Mouse (Mus musculus) thymus, adult 2 months (tissue): ENCODE measurements around the gene Bcap31. TPM values are rescaled to one million over a fixed set of nuclear protein-coding genes. Genes with fewer than 3 reads are reported as not detected.

Experiments used
- DNase-seq: peaks from one replicate; pipeline ENCODE4 v3.0.0; 2021
- H3K27ac ChIP-seq: fragments of 200-500 bp; 2 replicates; pipeline ENCODE4 v1.5.1; 2012; ENCODE audit warnings: low read length, control low read depth; ENCODE audit not compliant: control insufficient read depth, insufficient read depth
- H3K27me3 ChIP-seq: fragments of 200-500 bp; 2 replicates; pipeline ENCODE4 v1.6.1; 2012; ENCODE audit warnings: mild to moderate bottlenecking, low read length, moderate library complexity, mixed read lengths; ENCODE audit not compliant: control insufficient read depth, insufficient read depth
- H3K36me3 ChIP-seq: fragments of 200-500 bp; 2 replicates; pipeline ENCODE4 v1.6.1; 2012; ENCODE audit warnings: mild to moderate bottlenecking, low read length, moderate library complexity; ENCODE audit not compliant: control insufficient read depth, insufficient read depth
- H3K4me1 ChIP-seq: fragments of 200-500 bp; replicated peaks from 2 replicates; pipeline ENCODE4 v1.6.1; 2012; ENCODE audit warnings: low read length; ENCODE audit not compliant: control insufficient read depth, insufficient read depth
- H3K4me3 ChIP-seq: fragments of 200-500 bp; 2 replicates; pipeline ENCODE4 v1.5.1; 2012; ENCODE audit warnings: mild to moderate bottlenecking, low read length, control low read depth, moderate library complexity; ENCODE audit not compliant: control insufficient read depth, insufficient read depth
- CTCF ChIP-seq: fragments of 200-500 bp; IDR thresholded peaks from 2 replicates; pipeline ENCODE4 v1.5.1; 2012; ENCODE audit warnings: mild to moderate bottlenecking, control low read depth, low read length, moderate library complexity, borderline replicate concordance; ENCODE audit not compliant: control insufficient read depth, poor library complexity, insufficient read depth; ENCODE audit errors: extremely low read depth
- POLR2A ChIP-seq: fragments of 200-500 bp; IDR thresholded peaks from 2 replicates; pipeline ENCODE4 v1.6.1; 2012; ENCODE audit warnings: mild to moderate bottlenecking, low read length, control low read depth, moderate library complexity; ENCODE audit not compliant: control insufficient read depth, poor library complexity, insufficient read depth; ENCODE audit errors: extremely low read depth
- WGBS: fragments of 180-500 bp; shearing (Covaris S2); methylation state at CpG from one replicate; pipeline ENCODE4 v1.1.7; 2018; 5-methylcytosine and 5-hydroxymethylcytosine counted together
- polyA plus RNA-seq: library from polyadenylated mRNA; depleted of rRNA; stranded (reverse); fragments of >200 nt; gene quantifications from 2 replicates; pipeline ENCODE4 v1.2.3, GENCODE M21; 2012

Gene Bcap31
- polyA plus RNA-seq, 1 experiment = 54.4 TPM

DNA sequence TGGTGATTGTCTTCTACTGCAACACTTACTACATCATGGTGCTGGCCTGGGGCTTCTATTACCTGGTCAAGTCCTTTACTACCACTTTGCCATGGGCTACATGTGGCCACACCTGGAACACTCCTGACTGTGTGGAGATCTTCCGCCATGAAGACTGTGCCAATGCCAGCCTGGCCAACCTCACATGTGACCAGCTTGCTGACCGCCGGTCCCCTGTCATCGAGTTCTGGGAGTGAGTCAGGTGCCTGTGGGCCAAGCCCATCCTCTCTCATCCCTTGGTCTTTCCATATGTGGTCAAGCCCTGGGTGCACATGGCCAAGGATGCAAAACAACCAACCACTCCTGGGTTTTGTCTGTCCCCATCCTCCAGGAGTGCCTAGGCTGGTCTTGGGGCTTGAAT is 39.3 kb downstream of the Bcap31 start:
- Histone ChIP-seq H3K27me3 (no peaks in the 10 kb centered on the region; the same call in 1 of the 2 replicates), H3K27ac (no peak overlapping the region), H3K4me1 (peaks cover 10% of the 10 kb centered on the region; the same call in 1 of the 2 replicates), H3K36me3 (no peaks in the 10 kb centered on the region), H3K4me3 (no peak overlapping the region)
- DNase-seq = no peak
- TF ChIP-seq CTCF = no peak
- TF ChIP-seq POLR2A = no peak
- WGBS = 100% methylated on average over 4 of the region's 4 CpGs

DNA sequence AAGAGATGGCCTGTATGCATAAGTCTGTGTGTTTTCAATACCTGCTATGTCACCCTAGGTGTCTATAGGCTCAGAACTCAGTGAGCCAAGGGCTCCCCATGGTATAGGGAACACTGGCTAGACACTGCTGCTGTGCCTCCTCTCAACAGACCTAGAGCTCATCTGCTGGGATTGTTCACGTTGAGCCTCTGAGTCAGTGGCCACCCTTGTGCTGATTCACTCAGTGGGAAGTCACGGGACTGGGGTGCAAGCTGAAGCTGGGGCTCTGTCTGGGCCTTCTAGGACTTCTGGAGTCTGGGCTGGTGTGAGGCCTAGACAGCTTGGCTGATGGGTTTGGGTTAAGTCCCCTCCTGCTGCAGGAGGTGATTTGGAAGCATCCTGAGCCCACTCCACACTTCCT is 40.7 kb downstream of the Bcap31 start:
- Histone ChIP-seq H3K36me3 (no peaks in the 10 kb centered on the region), H3K27me3 (no peaks in the 10 kb centered on the region; the same call in 1 of the 2 replicates), H3K27ac (no peak overlapping the region), H3K4me3 (no peak overlapping the region), H3K4me1 (peaks cover 10% of the 10 kb centered on the region; the same call in 1 of the 2 replicates)
- TF ChIP-seq POLR2A = no peak
- TF ChIP-seq CTCF = no peak
- WGBS = 81% methylated on average over 2 of the region's 2 CpGs
- no peak for DNase-seq

DNA sequence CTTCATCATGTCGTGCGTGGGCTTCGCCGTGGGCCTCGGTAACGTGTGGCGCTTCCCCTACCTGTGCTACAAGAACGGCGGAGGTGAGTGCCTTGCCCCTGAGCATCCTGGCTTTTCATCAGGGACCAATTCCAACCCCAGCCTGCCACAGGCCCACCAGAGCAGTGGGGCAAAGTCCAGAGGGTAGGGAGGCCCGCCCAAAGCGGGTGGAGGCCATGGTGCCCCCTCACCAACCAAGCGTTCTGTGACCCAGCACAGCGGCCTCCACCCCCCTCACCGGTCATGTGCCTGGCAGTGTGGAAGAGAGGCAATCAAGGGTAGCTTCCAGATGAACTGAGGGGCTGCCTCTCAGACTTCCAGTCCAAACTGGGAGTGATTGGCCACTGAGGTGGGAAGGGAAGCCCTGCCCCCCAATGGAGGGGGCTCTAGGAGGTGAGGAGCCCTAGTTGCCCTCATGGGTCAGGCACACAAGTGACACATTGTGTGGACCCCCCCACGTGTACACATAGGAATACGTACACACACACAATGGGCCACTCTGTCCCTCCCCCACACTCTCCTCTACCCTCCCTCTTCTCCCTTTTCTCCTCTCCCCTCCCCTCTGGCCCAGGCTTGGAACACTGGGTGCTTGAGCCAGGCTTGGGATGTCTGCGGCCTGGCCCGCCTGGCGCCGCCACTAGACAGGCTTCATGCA is 41.9 kb downstream of the Bcap31 start:
- no peak for DNase-seq
- H3K27ac ChIP-seq = no peak overlapping the region
- 65% methylated on average over 20 of the region's 20 CpGs for WGBS

DNA sequence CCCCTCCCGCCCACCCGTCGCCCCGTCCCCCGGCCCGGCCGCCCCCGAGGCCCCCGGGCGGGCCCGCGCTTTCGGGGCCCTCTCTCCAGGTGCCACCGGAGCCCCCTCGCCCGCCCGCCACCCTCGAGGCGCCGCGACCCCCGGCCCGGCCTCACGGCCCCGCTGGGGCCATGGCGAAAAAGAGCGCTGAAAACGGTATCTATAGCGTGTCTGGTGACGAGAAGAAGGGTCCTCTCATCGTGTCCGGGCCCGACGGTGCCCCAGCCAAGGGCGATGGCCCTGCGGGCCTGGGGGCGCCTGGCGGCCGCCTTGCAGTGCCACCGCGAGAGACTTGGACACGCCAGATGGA is 42.4 kb downstream of the Bcap31 start:
- no peak for DNase-seq
- 8% methylated on average over 30 of the region's 42 CpGs for WGBS
- no peak for TF ChIP-seq POLR2A
- no peak for TF ChIP-seq CTCF
- Histone ChIP-seq H3K4me1 (peaks cover 10% of the 10 kb centered on the region; the same call in 1 of the 2 replicates), H3K36me3 (no peaks in the 10 kb centered on the region), H3K4me3 (peak overlapping the region; percentile 64), H3K27me3 (no peaks in the 10 kb centered on the region; the same call in 1 of the 2 replicates), H3K27ac (no peak overlapping the region)

More for the DNA sequence above, 41.9 kb downstream of the Bcap31 start:
- Histone ChIP-seq H3K4me3 (peak overlapping the region; percentile 25), H3K4me1 (peaks cover 10% of the 10 kb centered on the region; the same call in 1 of the 2 replicates), H3K27me3 (no peaks in the 10 kb centered on the region; the same call in 1 of the 2 replicates), H3K36me3 (no peaks in the 10 kb centered on the region)
- TF ChIP-seq CTCF (no peak), POLR2A (no peak)

DNA sequence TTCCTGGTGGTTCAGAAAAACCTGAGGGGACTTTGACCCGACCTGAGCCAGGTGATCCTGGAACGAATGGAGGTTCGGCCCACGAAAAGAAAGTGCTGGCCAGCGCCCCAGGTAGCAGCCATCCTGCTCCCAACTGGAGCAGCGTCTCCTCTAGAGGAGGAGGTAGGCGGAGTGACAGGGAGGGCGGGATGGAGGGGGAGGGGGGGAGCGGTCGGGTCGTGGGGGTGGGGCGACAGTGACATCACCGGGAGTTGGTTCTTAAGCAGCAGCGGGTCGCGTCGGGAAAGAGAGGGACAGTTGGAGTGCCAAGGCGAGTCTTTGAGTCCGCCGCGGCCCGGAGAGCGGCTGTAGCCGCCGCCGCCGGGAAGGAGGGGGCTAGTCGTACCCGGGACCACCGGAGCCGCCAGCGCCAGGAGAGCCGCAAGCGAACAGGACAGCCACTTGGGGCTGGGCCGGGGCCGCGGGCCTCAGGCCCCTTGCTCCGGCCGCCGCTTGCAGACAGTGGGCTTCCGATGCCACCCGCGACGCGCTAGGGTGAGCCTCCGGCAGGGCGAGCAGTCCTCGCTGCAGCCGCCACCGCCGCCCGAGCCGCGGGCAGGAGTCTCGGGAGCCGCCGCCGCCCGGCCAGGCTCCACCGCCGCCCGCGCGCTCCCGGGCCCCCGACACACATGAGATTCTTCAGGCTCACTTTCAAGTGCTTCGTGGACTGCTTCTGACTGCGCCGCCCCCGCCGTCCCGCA is 42.9 kb downstream of the Bcap31 start, which contains the start of gene Slc6a8:
Gene Slc6a8, plus strand, starts transcription at position 272 of the 740 bp plus-strand sequence.
- H3K4me1 ChIP-seq = peaks cover 10% of the 10 kb centered on the region; the same call in 1 of the 2 replicates
- DNase-seq = no peak
- H3K27ac ChIP-seq = no peak within 1 kb of the TSS
- no peaks in the 10 kb centered on the region for H3K36me3 ChIP-seq
- TF ChIP-seq POLR2A (no peak), CTCF (no peak)
- peak within 1 kb of the TSS; percentile 64 for H3K4me3 ChIP-seq
- no peaks in the 10 kb centered on the region; the same call in 1 of the 2 replicates for H3K27me3 ChIP-seq
- 1% methylated on average over 58 of the region's 72 CpGs for WGBS

DNA sequence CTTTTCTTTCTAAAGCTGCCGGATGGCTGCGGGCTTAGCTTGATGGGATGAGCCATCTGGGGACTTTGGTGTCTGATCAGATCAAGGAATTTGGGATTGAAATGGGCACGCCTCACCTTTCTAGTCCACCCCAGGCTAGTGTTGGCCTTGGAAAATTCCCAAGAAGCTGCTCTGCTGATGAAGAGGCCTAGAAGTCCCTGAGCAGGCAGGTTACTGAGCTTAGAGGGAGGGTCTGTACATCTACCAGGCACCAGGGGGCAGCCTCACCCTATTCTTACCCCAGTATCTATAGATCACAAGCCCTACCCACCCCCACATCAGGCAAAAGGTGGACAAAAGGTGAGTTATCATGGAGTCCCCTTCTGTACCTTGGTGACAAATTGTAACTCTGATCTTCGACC is 43.9 kb downstream of the Bcap31 start:
- 65% methylated on average over 4 of the region's 4 CpGs for whole genome bisulfite sequencing
- Histone ChIP-seq H3K27ac (no peak overlapping the region), H3K36me3 (no peaks in the 10 kb centered on the region), H3K27me3 (no peaks in the 10 kb centered on the region; the same call in 1 of the 2 replicates), H3K4me1 (peaks cover 10% of the 10 kb centered on the region; the same call in 1 of the 2 replicates), H3K4me3 (no peak overlapping the region)
- DNase-seq = peak; percentile 66
- TF ChIP-seq POLR2A (no peak), CTCF (no peak; the same call in 1 of the 2 replicates)
